Mouse (Mus musculus): Measurements from ENCODE around the gene Lsp1.

The Lsp1 gene

GRCm38 (mm10) chr7:142460636-142461077 is at the start of gene Lsp1:
Lsp1 (plus strand) TSS chr7:142460809.
- no peak for DNase-seq (ENCODE audit: extremely low read depth, low read depth, low spot score)

- no peak for DNase-seq (ENCODE audit: extremely low read depth, low read depth, low spot score)
Measured at GRCm38 (mm10) chr7:142413285-142413684, 47.3 kb upstream of the Lsp1 start.

- no peak for DNase-seq (ENCODE audit: extremely low read depth, low read depth, low spot score)
Measured at GRCm38 (mm10) chr7:142415314-142415713, 45.3 kb upstream of the Lsp1 start.

GRCm38 (mm10) chr7:142416225-142416624 is 44.4 kb upstream of the Lsp1 start:
- DNase-seq (ENCODE audit: extremely low read depth, low read depth, low spot score) = no peak

GRCm38 (mm10) chr7:142418027-142418426 is 42.6 kb upstream of the Lsp1 start:
- DNase-seq (ENCODE audit: extremely low read depth, low read depth, low spot score) = no peak

- no peak for DNase-seq (ENCODE audit: extremely low read depth, low read depth, low spot score)
Measured at GRCm38 (mm10) chr7:142418679-142419078, 41.9 kb upstream of the Lsp1 start.

- no peak for DNase-seq (ENCODE audit: extremely low read depth, low read depth, low spot score)
Measured at GRCm38 (mm10) chr7:142419887-142420286, 40.7 kb upstream of the Lsp1 start.

- DNase-seq (ENCODE audit: extremely low read depth, low read depth, low spot score) = no peak
Measured at GRCm38 (mm10) chr7:142421826-142422225, 38.8 kb upstream of the Lsp1 start.

- DNase-seq (ENCODE audit: extremely low read depth, low read depth, low spot score) = no peak
Measured at GRCm38 (mm10) chr7:142425641-142426213, 34.9 kb upstream of the Lsp1 start.

GRCm38 (mm10) chr7:142428213-142428612 is 32.4 kb upstream of the Lsp1 start:
- no peak for DNase-seq (ENCODE audit: extremely low read depth, low read depth, low spot score)

- no peak for DNase-seq (ENCODE audit: extremely low read depth, low read depth, low spot score)
Measured at GRCm38 (mm10) chr7:142430160-142430678, 30.4 kb upstream of the Lsp1 start.

GRCm38 (mm10) chr7:142431106-142431505 is 29.5 kb upstream of the Lsp1 start:
- no peak for DNase-seq (ENCODE audit: extremely low read depth, low read depth, low spot score)

GRCm38 (mm10) chr7:142433623-142434022 is 27.0 kb upstream of the Lsp1 start:
- DNase-seq (ENCODE audit: extremely low read depth, low read depth, low spot score) = no peak

GRCm38 (mm10) chr7:142434137-142434865 is 26.3 kb upstream of the Lsp1 start, which contains the start of gene Syt8:
Syt8 (plus strand) TSS chr7:142434850.
- DNase-seq (ENCODE audit: extremely low read depth, low read depth, low spot score) = peak; percentile 50

- DNase-seq (ENCODE audit: extremely low read depth, low read depth, low spot score) = no peak
Measured at GRCm38 (mm10) chr7:142435524-142435923, 25.1 kb upstream of the Lsp1 start.

- DNase-seq (ENCODE audit: extremely low read depth, low read depth, low spot score) = peak; percentile 94
Measured at GRCm38 (mm10) chr7:142437324-142437723, 23.3 kb upstream of the Lsp1 start.

- no peak for DNase-seq (ENCODE audit: extremely low read depth, low read depth, low spot score)
Measured at GRCm38 (mm10) chr7:142439966-142440365, 20.6 kb upstream of the Lsp1 start.

- no peak for DNase-seq (ENCODE audit: extremely low read depth, low read depth, low spot score)
Measured at GRCm38 (mm10) chr7:142440657-142441114, 19.9 kb upstream of the Lsp1 start.

- DNase-seq (ENCODE audit: extremely low read depth, low read depth, low spot score) = no peak
Measured at GRCm38 (mm10) chr7:142441585-142441984, 19.0 kb upstream of the Lsp1 start, which contains the start of gene Tnni2. Tnni2 (plus strand) TSS chr7:142441808.

- no peak for DNase-seq (ENCODE audit: extremely low read depth, low read depth, low spot score)
Measured at GRCm38 (mm10) chr7:142442081-142442907, 18.3 kb upstream of the Lsp1 start.

GRCm38 (mm10) chr7:142442908-142443420 is 17.6 kb upstream of the Lsp1 start:
- DNase-seq (ENCODE audit: extremely low read depth, low read depth, low spot score) = no peak
